Comparison of ENCODE assay signal across 16 mouse cellular contexts in genomic region chr11:65769990-65770389, GRCm38 (mm10).
"Had no signal": no experiment of that assay in that cellular context is flagged by ENCODE, and none has a peak within 500 bp of the region (broad histone marks: within the 10 kb centered on the region; RNA-seq: fewer than 3 reads in every experiment).

No protein-coding gene starts in this region.

- DNase-seq: kidney, adult 2 months; kidney, postnatal 14 days; liver; lung, adult 2 months; lung, postnatal 36 days; thymus, adult 2 months; thymus, postnatal 25 days had no signal

- H3K36me3 ChIP-seq: kidney, embryonic 15.5 days; limb, embryonic 12.5 days; midbrain, embryonic 13.5 days had no signal

- ATAC-seq: intestine, embryonic 16.5 days; lung, postnatal 0 days; midbrain, embryonic 13.5 days had no signal

- H3K9ac ChIP-seq: kidney, embryonic 15.5 days; limb, embryonic 12.5 days; liver, embryonic 14.5 days; midbrain, embryonic 13.5 days had no signal

- H3K9me3 ChIP-seq: kidney, embryonic 15.5 days; limb, embryonic 12.5 days; megakaryocyte, embryonic 14.5 days; midbrain, embryonic 13.5 days had no signal

- H3K4me2 ChIP-seq: kidney, embryonic 15.5 days; limb, embryonic 12.5 days; midbrain, embryonic 13.5 days had no signal

- H3K4me3 ChIP-seq: kidney, embryonic 15.5 days; limb, embryonic 12.5 days; megakaryocyte, embryonic 14.5 days; midbrain, embryonic 13.5 days; myocyte had no signal

- H3K27ac ChIP-seq: kidney, embryonic 15.5 days; limb, embryonic 12.5 days; liver, embryonic 14.5 days; midbrain, embryonic 13.5 days; stomach, postnatal 0 days had no signal

- H3K27me3 ChIP-seq: kidney, embryonic 15.5 days; limb, embryonic 12.5 days; megakaryocyte, embryonic 14.5 days; midbrain, embryonic 13.5 days had no signal
